Mouse (Mus musculus) heart, adult 2 months (tissue): ENCODE measurements around the gene Tcf20. TPM values are rescaled to one million over a fixed set of nuclear protein-coding genes. Genes with fewer than 3 reads are reported as not detected.

Experiments
- DNase-seq, 2 experiments: peaks; one replicate each; pipeline ENCODE4 v3.0.0; 2021
- H3K27ac ChIP-seq: fragments of 200-600 bp; 2 replicates; pipeline ENCODE4 v1.8.1; 2022
- H3K27me3 ChIP-seq: fragments of 200-500 bp; 2 replicates; pipeline ENCODE4 v1.6.1; 2012; ENCODE audit warnings: mild to moderate bottlenecking, low read length, inconsistent platforms, mixed read lengths; ENCODE audit not compliant: control insufficient read depth, insufficient read depth
- H3K36me3 ChIP-seq: fragments of 200-500 bp; 2 replicates; pipeline ENCODE4 v1.6.1; 2012; ENCODE audit warnings: low read length, inconsistent platforms; ENCODE audit not compliant: control insufficient read depth, insufficient read depth
- H3K4me1 ChIP-seq: fragments of 200-500 bp; 2 replicates; pipeline ENCODE4 v1.6.1; 2011; ENCODE audit warnings: low read length; ENCODE audit not compliant: control insufficient read depth, insufficient read depth
- H3K4me3 ChIP-seq: fragments of 200-600 bp; 2 replicates; pipeline ENCODE4 v1.8.1; 2022
- H3K79me2 ChIP-seq: fragments of 200-500 bp; replicated peaks from 2 replicates; pipeline ENCODE4 v1.6.1; 2012; ENCODE audit warnings: mild to moderate bottlenecking, inconsistent platforms, low read length, moderate library complexity, mixed read lengths; ENCODE audit not compliant: control insufficient read depth, insufficient read depth
- H3K9ac ChIP-seq: fragments of 200-500 bp; 2 replicates; pipeline ENCODE4 v1.6.1; 2012; ENCODE audit warnings: low read depth, mild to moderate bottlenecking, control low read depth, inconsistent platforms, low read length, mixed read lengths
- CTCF ChIP-seq: fragments of 200-600 bp; IDR thresholded peaks from 2 replicates; pipeline ENCODE4 v1.8.1; 2022; ENCODE audit warnings: antibody characterized with exemption, mild to moderate bottlenecking, moderate library complexity
- EP300 ChIP-seq: fragments of 200-500 bp; IDR thresholded peaks from 2 replicates; pipeline ENCODE4 v1.6.1; 2011; ENCODE audit warnings: low read depth, low read length, control low read depth; ENCODE audit not compliant: insufficient read depth
- POLR2A ChIP-seq: fragments of 200-500 bp; IDR thresholded peaks from 2 replicates; pipeline ENCODE4 v1.6.1; 2011; ENCODE audit warnings: mild to moderate bottlenecking, low read depth, low read length, control low read depth; ENCODE audit not compliant: insufficient read depth
- WGBS: fragments of 180-500 bp; shearing (Covaris S2); methylation state at CpG from one replicate; pipeline ENCODE4 v1.1.7; 2018; 5-methylcytosine and 5-hydroxymethylcytosine counted together
- intact Hi-C: fragments of 180-260 bp; cut with DNase I; formaldehyde crosslinking; loops from one replicate; pipeline ENCODE4 v1.15.1; 2025
- polyA plus RNA-seq: library from polyadenylated mRNA; depleted of rRNA; stranded (reverse); fragments of >200 nt; gene quantifications from 2 replicates; pipeline ENCODE4 v1.2.3, GENCODE M21; 2012
- total RNA-seq, 2 experiments: library from RNA; stranded (reverse); gene quantifications; 2 replicates each; pipeline ENCODE4 v1.2.3; 2021

Gene Tcf20
- total and polyA plus RNA-seq, 3 experiments, result 6.6 to 60.8 (median 60.1) TPM

- 88% methylated on average over 1 of the region's 1 CpGs for WGBS
- H3K4me1 ChIP-seq, result no peaks in the 10 kb centered on the region
- no peaks in the 10 kb centered on the region for H3K79me2 ChIP-seq
- no peak for TF ChIP-seq CTCF
- TF ChIP-seq EP300, result no peak
- TF ChIP-seq POLR2A, result no peak
- intact Hi-C loops, result no loop called here
- no peak overlapping the region for H3K27ac ChIP-seq
- H3K4me3 ChIP-seq, result no peak overlapping the region
- DNase-seq, result no peak
- no peaks in the 10 kb centered on the region for H3K36me3 ChIP-seq
- H3K9ac ChIP-seq, result no peak overlapping the region
- H3K27me3 ChIP-seq, result no peaks in the 10 kb centered on the region
Measured at GRCm38 (mm10) chr15:82979531-82979930, 8.1 kb downstream of the Tcf20 start.

- H3K4me3 ChIP-seq, result no peak overlapping the region
- WGBS, result 75% methylated on average over 1 of the region's 1 CpGs
- TF ChIP-seq EP300 (no peak), CTCF (no peak), POLR2A (no peak)
- H3K27me3 ChIP-seq, result no peaks in the 10 kb centered on the region
- no peak overlapping the region for H3K9ac ChIP-seq
- no peaks in the 10 kb centered on the region for H3K4me1 ChIP-seq
- no peak for DNase-seq
- no peak overlapping the region for H3K27ac ChIP-seq
- intact Hi-C loops, result no loop called here
- no peaks in the 10 kb centered on the region for H3K36me3 ChIP-seq
- H3K79me2 ChIP-seq, result no peaks in the 10 kb centered on the region
Measured at GRCm38 (mm10) chr15:82974471-82974870, 13.2 kb downstream of the Tcf20 start.

- H3K36me3 ChIP-seq, result no peaks in the 10 kb centered on the region
- no peaks in the 10 kb centered on the region for H3K4me1 ChIP-seq
- H3K27me3 ChIP-seq, result no peaks in the 10 kb centered on the region
- no peak overlapping the region for H3K9ac ChIP-seq
- no peak overlapping the region for H3K4me3 ChIP-seq
- H3K79me2 ChIP-seq, result no peaks in the 10 kb centered on the region
- no peak overlapping the region for H3K27ac ChIP-seq
- intact Hi-C loops, result no loop called here
- no peak for DNase-seq
- 51% methylated on average over 6 of the region's 6 CpGs for WGBS
- TF ChIP-seq POLR2A, result no peak
- TF ChIP-seq CTCF, result no peak
- no peak for TF ChIP-seq EP300
Measured at GRCm38 (mm10) chr15:82969206-82969721, 18.4 kb downstream of the Tcf20 start.

GRCm38 (mm10) chr15:82968449-82968848, 19.2 kb downstream of the Tcf20 start:
- intact Hi-C loops, result no loop called here
- no peak overlapping the region for H3K4me3 ChIP-seq
- WGBS, result 10% methylated on average over 22 of the region's 22 CpGs

GRCm38 (mm10) chr15:82967947-82968346, 19.7 kb downstream of the Tcf20 start:
- no peak for DNase-seq
- intact Hi-C loops, result no loop called here
- 49% methylated on average over 6 of the region's 6 CpGs for WGBS
- Histone ChIP-seq H3K27me3 (0 out of 2 replicates have a peak, but pooled peaks cover 2% of the 10 kb centered on the region), H3K79me2 (no peaks in the 10 kb centered on the region), H3K4me3 (no peak overlapping the region), H3K27ac (no peak overlapping the region), H3K4me1 (no peaks in the 10 kb centered on the region), H3K9ac (no peak overlapping the region), H3K36me3 (no peaks in the 10 kb centered on the region)
- TF ChIP-seq EP300 (no peak), POLR2A (no peak)

More at GRCm38 (mm10) chr15:82968449-82968848, 19.2 kb downstream of the Tcf20 start:
- Histone ChIP-seq H3K27ac (no peak overlapping the region), H3K36me3 (no peaks in the 10 kb centered on the region), H3K27me3 (no peaks in the 10 kb centered on the region), H3K9ac (no peak overlapping the region), H3K79me2 (no peaks in the 10 kb centered on the region), H3K4me1 (no peaks in the 10 kb centered on the region)
- TF ChIP-seq CTCF, result no peak
- no peak for DNase-seq

- Histone ChIP-seq H3K79me2 (no peaks in the 10 kb centered on the region), H3K4me1 (no peaks in the 10 kb centered on the region), H3K27ac (no peak overlapping the region), H3K4me3 (no peak overlapping the region), H3K27me3 (0 out of 2 replicates have a peak, but pooled peaks cover 2% of the 10 kb centered on the region), H3K9ac (no peak overlapping the region), H3K36me3 (no peaks in the 10 kb centered on the region)
- WGBS, result 85% methylated on average over 14 of the region's 14 CpGs
- intact Hi-C loops, result no loop called here
- DNase-seq, result no peak
- TF ChIP-seq CTCF (no peak), POLR2A (no peak), EP300 (no peak)
Measured at GRCm38 (mm10) chr15:82964266-82964825, 23.3 kb downstream of the Tcf20 start.
